Mouse (Mus musculus) ES-E14 (cell line): ENCODE results near the gene Tc2n.

ENCODE experiments used
- CHD2 ChIP-seq: IDR thresholded peaks from 2 replicates; pipeline ENCODE4 v1.6.1; 2014; ENCODE audit warnings: mild to moderate bottlenecking, low read depth, low read length, inconsistent platforms
- HCFC1 ChIP-seq: IDR thresholded peaks from 2 replicates; pipeline ENCODE4 v1.6.1; 2012; ENCODE audit warnings: low read length, inconsistent platforms, borderline replicate concordance; ENCODE audit not compliant: insufficient read depth

- no peak for TF ChIP-seq HCFC1
- TF ChIP-seq CHD2 = no peak
These were observed 24.1 kb upstream of the Tc2n start for GRCm38 (mm10) chr12:101742375-101742774.
